Mouse (Mus musculus) forebrain, embryonic 16.5 days (tissue): ENCODE results near the gene Ankib1. TPM values are rescaled to one million over a fixed set of nuclear protein-coding genes. Genes with fewer than 3 reads are reported as not detected.

Source experiments
- ATAC-seq: fragments of 200-750 bp; cut with Nextera tagmentation; 2 replicates; pipeline ENCODE4 v1.8.0; 2017; ENCODE audit warnings: mild to moderate bottlenecking, moderate library complexity
- H3K27ac ChIP-seq: fragments of 300-500 bp; sonication (generic); 2 replicates; pipeline ENCODE4 v1.5.1; 2014; ENCODE audit warnings: low read length, control low read depth
- H3K27me3 ChIP-seq: fragments of 300-500 bp; sonication (generic); replicated peaks from 2 replicates; pipeline ENCODE4 v1.6.1; 2014; ENCODE audit warnings: low read length; ENCODE audit not compliant: control insufficient read depth, insufficient read depth
- H3K36me3 ChIP-seq: fragments of 300-500 bp; sonication (generic); 2 replicates; pipeline ENCODE4 v1.6.1; 2014; ENCODE audit not compliant: control insufficient read depth, insufficient read depth
- H3K4me1 ChIP-seq: fragments of 300-500 bp; sonication (generic); replicated peaks from 2 replicates; pipeline ENCODE4 v1.6.1; 2014; ENCODE audit warnings: low read length; ENCODE audit not compliant: control insufficient read depth, insufficient read depth
- H3K4me2 ChIP-seq: fragments of 300-500 bp; sonication (generic); 2 replicates; pipeline ENCODE4 v1.6.1; 2014; ENCODE audit warnings: mild to moderate bottlenecking, low read length, control low read depth
- H3K4me3 ChIP-seq: fragments of 300-500 bp; sonication (generic); replicated peaks from 2 replicates; pipeline ENCODE4 v1.5.1; 2014; ENCODE audit warnings: mild to moderate bottlenecking, low read length, control low read depth
- H3K9ac ChIP-seq: fragments of 300-500 bp; sonication (generic); replicated peaks from 2 replicates; pipeline ENCODE4 v1.6.1; 2014; ENCODE audit warnings: low read depth, low read length, control low read depth
- H3K9me3 ChIP-seq: fragments of 300-500 bp; sonication (generic); 2 replicates; pipeline ENCODE4 v1.6.1; 2016; ENCODE audit warnings: low read length; ENCODE audit not compliant: control insufficient read depth
- WGBS: fragments of 180-500 bp; shearing (Covaris S2); extraction: QIAGEN DNeasy Blood & Tissue Kit; methylation state at CpG from one replicate; pipeline ENCODE4 v1.1.7; 2014; 5-methylcytosine and 5-hydroxymethylcytosine counted together
- polyA plus RNA-seq: library from polyadenylated mRNA; unstranded; fragments of >200 nt; fragmentation: Nextera tagmentation; extraction: Ambion mirVana; gene quantifications from 2 replicates; pipeline ENCODE4 v1.2.1, GENCODE M21; 2015

Gene Ankib1
- 19.2 and 20.2 TPM in 2 replicates for polyA plus RNA-seq

DNA sequence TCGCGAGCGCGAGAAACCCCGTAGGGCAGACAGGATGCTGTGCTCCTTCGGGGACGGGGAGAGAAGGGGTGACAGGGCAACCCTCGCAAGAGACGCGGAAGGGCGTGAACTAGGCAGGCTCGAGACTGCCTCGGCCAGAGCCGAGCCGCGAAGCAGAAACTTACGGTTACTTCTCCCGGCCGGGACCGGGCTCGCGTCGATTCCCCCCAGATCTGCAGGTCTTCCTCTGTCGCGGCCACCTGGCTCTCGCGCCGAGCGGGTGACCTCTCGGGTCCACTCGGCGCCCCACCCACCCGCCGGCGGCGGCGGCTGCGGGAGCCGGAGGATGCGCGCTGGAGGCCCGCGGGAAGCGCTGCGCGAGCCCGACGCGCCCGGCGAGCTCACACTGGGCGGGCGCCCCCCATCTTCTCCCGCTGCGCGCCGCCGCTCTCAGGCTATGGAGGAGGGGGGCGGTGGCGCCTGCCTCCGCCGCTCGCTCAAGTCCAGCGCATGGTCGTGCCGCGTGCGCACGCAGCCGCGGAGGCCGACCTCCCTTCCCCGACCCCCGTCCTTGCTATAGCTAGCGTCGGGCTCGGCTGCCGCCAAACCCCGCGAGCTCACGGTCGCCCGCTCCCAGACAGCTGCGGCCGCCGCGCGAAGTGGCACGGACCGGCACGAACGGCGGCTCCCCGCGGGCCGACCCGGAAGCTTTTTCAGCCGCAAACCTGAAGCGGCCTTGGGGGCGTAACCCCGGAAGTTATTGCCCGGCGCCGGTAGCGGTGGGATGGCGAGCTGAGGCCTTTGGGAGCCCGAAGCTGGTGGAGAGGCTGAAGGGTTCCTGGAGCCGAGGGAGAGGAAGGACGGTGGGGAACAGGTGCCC is at the start of gene Ankib1, which contains the start of gene Krit1:
Ankib1 (minus strand) TSS at position 493 of the 859 bp plus-strand sequence.
Krit1 (plus strand) TSS at position 752 of the 859 bp plus-strand sequence.
- no peaks in the 10 kb centered on the region for H3K27me3 ChIP-seq
- ATAC-seq, result peak; percentile 95
- H3K9ac ChIP-seq, result peak within 1 kb of the TSS; percentile 80
- peak within 1 kb of the TSS; percentile 89 for H3K27ac ChIP-seq
- H3K4me2 ChIP-seq, result peak within 1 kb of the TSS; percentile 73
- H3K9me3 ChIP-seq, result no peaks in the 10 kb centered on the region
- H3K4me1 ChIP-seq, result peaks cover 9% of the 10 kb centered on the region
- WGBS, result 0% methylated on average over 79 of the region's 109 CpGs
- peak within 1 kb of the TSS; percentile 85 for H3K4me3 ChIP-seq
- no peaks in the 10 kb centered on the region for H3K36me3 ChIP-seq

DNA sequence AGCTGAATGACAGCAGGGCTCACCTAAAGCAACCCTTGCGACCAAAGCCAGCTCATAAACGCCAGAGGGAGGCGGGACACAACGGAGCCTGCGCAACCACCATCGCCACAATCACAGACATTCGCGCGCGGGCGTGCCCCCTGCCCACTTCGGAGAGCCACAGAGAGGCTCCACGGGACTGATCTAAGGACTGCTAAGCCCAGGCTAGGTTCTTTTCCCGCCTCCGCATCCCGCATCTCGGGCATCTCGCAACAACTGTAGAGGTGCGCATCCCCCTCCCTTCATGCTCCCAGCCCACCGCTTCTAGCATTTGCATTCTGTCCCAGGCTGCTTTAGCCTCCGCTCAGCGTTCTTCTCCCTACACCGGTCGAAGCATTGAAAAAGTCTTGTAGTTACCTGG is 42.3 kb upstream of the Ankib1 start, which contains the start of gene Lrrd1:
Lrrd1 (plus strand) TSS at position 148 of the 400 bp plus-strand sequence.
- Histone ChIP-seq H3K27ac (no peak within 1 kb of the TSS), H3K27me3 (no peaks in the 10 kb centered on the region), H3K4me2 (peak within 1 kb of the TSS; percentile 55), H3K4me3 (peak within 1 kb of the TSS; percentile 37), H3K9ac (peak within 1 kb of the TSS; percentile 48; the same call in 1 of the 2 replicates), H3K9me3 (no peaks in the 10 kb centered on the region), H3K36me3 (peaks cover 8% of the 10 kb centered on the region), H3K4me1 (peaks cover 5% of the 10 kb centered on the region)
- WGBS, result 2% methylated on average over 24 of the region's 24 CpGs
- peak; percentile 61 for ATAC-seq

DNA sequence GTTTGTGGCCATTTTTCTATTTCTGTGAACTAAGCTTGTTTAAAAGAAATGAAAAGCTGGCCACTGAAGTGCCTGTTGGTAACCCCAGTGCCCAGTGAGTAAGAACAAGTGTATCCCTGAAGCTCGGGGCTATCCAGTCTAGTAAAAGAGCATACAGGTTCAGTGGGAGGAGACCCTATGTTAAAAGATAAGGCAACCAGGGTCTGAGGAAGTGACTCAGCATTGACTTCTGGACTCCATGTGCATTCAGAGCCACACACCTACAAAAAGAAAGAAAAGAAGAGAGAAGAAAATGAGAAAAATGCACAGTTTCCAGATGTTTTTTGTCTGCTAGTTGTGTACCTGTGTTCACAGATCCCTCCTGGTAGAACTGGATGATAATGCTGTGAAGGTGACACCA is 31.4 kb upstream of the Ankib1 start:
- peaks cover 36% of the 10 kb centered on the region for H3K36me3 ChIP-seq

DNA sequence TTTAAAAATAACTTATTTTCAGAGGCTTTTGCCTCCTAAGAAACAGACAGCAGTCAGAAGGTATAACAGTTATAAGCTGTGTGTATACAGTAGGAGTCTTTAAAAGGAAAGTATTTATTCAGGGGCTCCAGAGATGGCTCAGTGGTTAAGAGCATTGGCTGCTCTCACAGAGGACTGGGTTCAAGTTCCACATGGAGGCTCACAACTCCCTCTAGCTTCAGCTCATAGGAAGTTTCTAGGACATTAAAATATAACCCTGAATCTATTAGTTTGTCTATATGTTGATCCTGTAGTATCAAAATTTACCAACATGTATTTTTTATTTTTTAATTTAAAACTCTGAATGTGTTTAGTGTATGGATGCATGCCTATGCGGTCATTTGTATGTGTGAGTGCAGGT is 5.7 kb upstream of the Ankib1 start:
- Histone ChIP-seq H3K27ac (no peak overlapping the region), H3K4me1 (peaks cover 7% of the 10 kb centered on the region), H3K27me3 (no peaks in the 10 kb centered on the region), H3K9ac (no peak overlapping the region), H3K9me3 (no peaks in the 10 kb centered on the region), H3K4me2 (no peak overlapping the region), H3K4me3 (no peak overlapping the region), H3K36me3 (peaks cover 16% of the 10 kb centered on the region)
- ATAC-seq, result no peak
- WGBS, result 94% methylated on average over 1 of the region's 1 CpGs

More for the DNA sequence above, 31.4 kb upstream of the Ankib1 start:
- Histone ChIP-seq H3K4me3 (no peak overlapping the region), H3K9me3 (no peaks in the 10 kb centered on the region; the same call in 1 of the 2 replicates), H3K4me2 (no peak overlapping the region), H3K4me1 (no peaks in the 10 kb centered on the region), H3K9ac (no peak overlapping the region), H3K27me3 (no peaks in the 10 kb centered on the region), H3K27ac (no peak overlapping the region)
- ATAC-seq, result no peak
- 80% methylated on average over 1 of the region's 1 CpGs for WGBS

DNA sequence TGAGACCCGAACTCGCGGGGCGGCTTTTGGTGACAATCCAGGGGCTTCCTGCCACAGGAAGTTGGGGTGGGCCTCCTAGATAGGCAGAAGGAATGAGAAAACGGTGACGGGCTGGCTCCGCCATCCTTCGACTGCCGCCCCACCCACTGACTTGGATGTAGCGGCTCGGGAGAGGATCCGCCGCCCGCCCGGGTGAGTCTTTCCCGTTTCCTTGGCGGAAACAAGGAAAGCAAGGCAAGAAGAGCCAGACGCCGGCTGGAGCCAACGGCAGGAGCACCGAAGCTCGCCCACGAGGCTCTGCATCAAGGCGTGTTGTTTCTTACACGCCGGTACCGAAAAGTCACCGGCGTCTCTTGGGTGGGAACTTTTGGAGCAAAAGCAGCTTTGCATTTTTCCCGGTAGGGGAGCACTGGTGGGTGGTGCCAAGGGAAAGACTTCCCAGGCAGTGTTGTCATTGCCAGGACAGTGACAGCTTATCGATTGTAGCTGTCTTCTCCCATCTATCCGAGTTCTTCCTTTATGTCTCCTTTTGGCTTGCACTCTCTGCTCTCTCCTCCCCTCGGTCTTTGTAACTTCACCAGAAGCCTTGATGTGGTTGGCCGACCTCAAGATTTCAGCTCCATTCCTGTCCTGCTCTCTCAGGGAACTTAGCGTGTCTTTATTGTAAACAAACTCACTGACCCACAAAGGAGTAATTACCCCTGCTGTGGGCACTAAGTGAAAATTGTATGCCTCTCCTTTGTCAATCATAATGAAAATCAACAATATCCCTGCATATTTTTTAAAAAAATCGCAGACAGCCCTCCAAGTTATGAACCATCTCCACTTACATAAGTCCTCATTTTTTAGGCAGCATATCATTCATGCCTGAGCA is 804 bp upstream of the Ankib1 start:
- H3K36me3 ChIP-seq, result no peaks in the 10 kb centered on the region
- peak overlapping the region; percentile 73 for H3K4me2 ChIP-seq
- H3K9me3 ChIP-seq, result no peaks in the 10 kb centered on the region
- H3K9ac ChIP-seq, result peak overlapping the region; percentile 80
- under 1% methylated on average over 36 of the region's 36 CpGs for WGBS
- peak overlapping the region; percentile 89 for H3K27ac ChIP-seq
- H3K27me3 ChIP-seq, result no peaks in the 10 kb centered on the region
- peak; percentile 76 for ATAC-seq
- H3K4me3 ChIP-seq, result peak overlapping the region; percentile 85
- H3K4me1 ChIP-seq, result peaks cover 9% of the 10 kb centered on the region

DNA sequence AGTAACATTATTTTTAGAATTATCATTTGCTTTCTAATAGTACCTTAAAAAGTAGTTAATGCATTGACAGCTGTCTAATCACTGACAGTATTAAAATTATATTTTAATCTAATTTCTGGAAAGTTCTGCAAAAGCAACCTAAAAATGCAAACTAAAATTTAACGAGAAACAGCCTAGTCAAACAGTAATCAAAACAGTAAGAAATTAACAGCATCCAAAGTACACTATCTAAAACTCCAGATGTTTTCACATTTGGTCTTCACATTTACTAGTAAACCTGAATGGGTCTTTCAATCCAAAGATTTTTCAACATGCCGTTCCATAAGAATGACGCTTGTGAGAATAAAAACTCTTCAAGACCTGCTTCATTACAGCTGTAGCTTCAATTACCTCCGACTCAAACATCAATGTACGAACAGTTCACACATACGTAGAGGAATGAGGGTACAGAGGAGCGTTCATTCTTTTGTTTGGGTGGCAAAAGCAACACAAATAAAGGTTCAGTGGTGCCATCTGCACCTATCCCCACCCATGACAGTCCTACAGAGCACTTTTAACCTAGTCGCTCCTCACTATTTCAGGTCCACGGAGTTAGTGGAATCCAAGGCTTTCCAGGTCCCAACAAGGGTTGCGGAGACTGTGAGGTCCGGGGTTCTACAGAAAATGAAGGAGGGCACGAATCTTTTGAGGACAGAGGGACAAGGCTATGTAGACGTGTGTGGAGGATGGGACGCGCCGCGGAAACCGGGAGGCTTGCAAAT is 873 bp downstream of the Ankib1 start:
- 3% methylated on average over 18 of the region's 18 CpGs for WGBS
- peak overlapping the region; percentile 89 for H3K27ac ChIP-seq
- no peaks in the 10 kb centered on the region for H3K36me3 ChIP-seq
- H3K4me1 ChIP-seq, result peaks cover 9% of the 10 kb centered on the region
- no peaks in the 10 kb centered on the region for H3K9me3 ChIP-seq
- no peak for ATAC-seq
- H3K27me3 ChIP-seq, result no peaks in the 10 kb centered on the region
- peak overlapping the region; percentile 73 for H3K4me2 ChIP-seq
- H3K4me3 ChIP-seq, result peak overlapping the region; percentile 85
- peak overlapping the region; percentile 80 for H3K9ac ChIP-seq

DNA sequence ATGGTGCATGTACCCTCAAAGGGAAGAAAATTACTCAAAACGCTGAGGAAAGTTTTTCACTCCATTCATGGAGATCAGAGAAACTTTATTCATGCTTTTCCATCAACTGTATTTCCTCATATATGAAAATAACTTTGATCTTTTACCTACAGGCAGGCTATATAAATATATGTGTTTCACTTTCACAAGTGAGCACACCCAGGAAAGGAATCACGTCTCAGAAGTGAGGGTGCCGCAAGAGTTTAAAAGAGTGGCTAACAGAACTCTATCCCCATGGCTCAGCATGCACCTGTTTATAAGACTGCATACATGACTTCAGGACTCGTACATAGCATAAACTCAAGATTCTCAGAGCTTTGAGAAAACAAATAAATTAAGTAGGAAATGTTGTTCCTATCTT is 1.8 kb downstream of the Ankib1 start:
- no peak for ATAC-seq
- H3K27ac ChIP-seq, result no peak overlapping the region
- no peak overlapping the region for H3K4me3 ChIP-seq
- no peaks in the 10 kb centered on the region for H3K9me3 ChIP-seq
- H3K36me3 ChIP-seq, result no peaks in the 10 kb centered on the region
- H3K4me1 ChIP-seq, result peaks cover 9% of the 10 kb centered on the region
- H3K9ac ChIP-seq, result no peak overlapping the region
- WGBS, result 78% methylated on average over 4 of the region's 4 CpGs
- no peaks in the 10 kb centered on the region for H3K27me3 ChIP-seq
- H3K4me2 ChIP-seq, result no peak overlapping the region

DNA sequence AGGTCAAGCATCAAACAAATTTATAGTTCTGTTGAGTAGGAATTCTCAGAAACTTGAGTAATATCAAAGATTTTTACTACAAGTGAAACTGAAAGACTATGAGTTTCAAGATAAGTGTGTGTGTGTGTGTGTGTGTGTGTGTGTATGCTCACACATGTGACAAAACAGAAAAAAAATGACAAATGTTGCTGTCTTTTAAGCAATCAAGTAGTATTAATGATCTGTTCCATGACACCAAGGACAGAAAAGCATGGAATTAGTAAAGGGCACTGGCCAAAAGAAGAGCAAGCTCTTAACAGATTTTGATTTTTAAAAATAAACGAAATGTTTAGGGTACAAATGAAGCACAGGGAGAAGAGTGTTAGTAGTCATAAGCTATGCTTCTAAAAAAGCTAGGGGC is 2.7 kb downstream of the Ankib1 start:
- no peaks in the 10 kb centered on the region for H3K36me3 ChIP-seq
- 91% methylated on average over 1 of the region's 1 CpGs for WGBS

More for the DNA sequence above, 2.7 kb downstream of the Ankib1 start:
- Histone ChIP-seq H3K4me3 (no peak overlapping the region), H3K27ac (no peak overlapping the region), H3K9me3 (no peaks in the 10 kb centered on the region), H3K9ac (no peak overlapping the region), H3K27me3 (no peaks in the 10 kb centered on the region), H3K4me2 (no peak overlapping the region), H3K4me1 (peaks cover 9% of the 10 kb centered on the region)
- no peak for ATAC-seq
